Mouse (Mus musculus) intestine, embryonic 14.5 days (tissue): ENCODE results near the gene Lpin1. TPM values are rescaled to one million over a fixed set of nuclear protein-coding genes. Genes with fewer than 3 reads are reported as not detected.
A peak's percentile ranks its signal among the peaks of the same experiment; 100 is the strongest.

Experiments
- ATAC-seq: fragments of 200-750 bp; cut with Nextera tagmentation; replicated peaks from 2 replicates; pipeline ENCODE4 v1.8.0; 2017; ENCODE audit warnings: low read depth, moderate number of reproducible peaks, moderate TSS enrichment, moderate library complexity; ENCODE audit not compliant: low FRiP score, low TSS enrichment
- DNase-seq: peaks from one replicate; pipeline ENCODE4 v3.0.0-alpha.2; 2018; ENCODE audit warnings: low spot score
- H3K27ac ChIP-seq: fragments of 300-500 bp; sonication (generic); 2 replicates; pipeline ENCODE4 v1.5.1; 2014; ENCODE audit warnings: low read depth, mild to moderate bottlenecking, control low read depth
- H3K27me3 ChIP-seq: fragments of 300-500 bp; sonication (generic); replicated peaks from 2 replicates; pipeline ENCODE4 v1.6.1; 2014; ENCODE audit warnings: low read length, control low read depth; ENCODE audit not compliant: control insufficient read depth, insufficient read depth
- H3K36me3 ChIP-seq: fragments of 300-500 bp; sonication (generic); 2 replicates; pipeline ENCODE4 v1.6.1; 2014; ENCODE audit warnings: low read length, control low read depth; ENCODE audit not compliant: control insufficient read depth, insufficient read depth
- H3K4me1 ChIP-seq: fragments of 300-500 bp; sonication (generic); replicated peaks from 2 replicates; pipeline ENCODE4 v1.6.1; 2014; ENCODE audit warnings: low read length, control low read depth, mixed read lengths; ENCODE audit not compliant: control insufficient read depth, insufficient read depth
- H3K4me2 ChIP-seq: fragments of 300-500 bp; sonication (generic); 2 replicates; pipeline ENCODE4 v1.6.1; 2014; ENCODE audit warnings: low read length
- H3K4me3 ChIP-seq: fragments of 300-500 bp; sonication (generic); 2 replicates; pipeline ENCODE4 v1.5.1; 2014; ENCODE audit warnings: low read depth, low read length, control low read depth, mixed read lengths
- H3K9ac ChIP-seq: fragments of 300-500 bp; sonication (generic); 2 replicates; pipeline ENCODE4 v1.6.1; 2014; ENCODE audit warnings: mild to moderate bottlenecking, low read length
- H3K9me3 ChIP-seq: fragments of 300-500 bp; sonication (generic); 2 replicates; pipeline ENCODE4 v1.6.1; 2016; ENCODE audit warnings: low read length, control low read depth; ENCODE audit not compliant: control insufficient read depth
- WGBS: fragments of 180-500 bp; shearing (Covaris S2); extraction: QIAGEN DNeasy Blood & Tissue Kit; methylation state at CpG from one replicate; pipeline ENCODE4 v1.1.7; 2014; 5-methylcytosine and 5-hydroxymethylcytosine counted together
- polyA plus RNA-seq: library from polyadenylated mRNA; unstranded; fragments of >200 nt; fragmentation: Nextera tagmentation; extraction: Ambion mirVana; gene quantifications from 2 replicates; pipeline ENCODE4 v1.2.1, GENCODE M21; 2014

The Lpin1 gene
- polyA plus RNA-seq, 1 experiment from 2014 or later, result 8.4 TPM

DNA sequence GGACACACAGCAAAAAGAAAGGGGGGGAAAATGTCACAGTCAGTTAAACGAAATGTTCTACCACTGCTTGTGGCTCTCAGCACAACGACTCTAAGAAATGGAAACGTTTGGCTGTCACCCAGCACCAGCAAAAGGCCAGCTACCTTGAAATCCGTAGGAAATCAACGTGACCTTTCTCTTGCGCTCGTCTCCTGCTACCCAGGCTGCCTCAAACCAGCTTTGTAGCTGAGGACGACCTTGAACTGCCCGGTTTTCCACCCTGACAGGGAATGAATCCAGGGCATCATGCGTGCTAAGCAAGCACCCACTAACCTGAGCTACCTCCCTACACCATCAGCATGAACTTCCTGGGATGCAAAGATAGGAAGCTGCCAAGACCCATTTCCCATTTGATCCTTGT lies 39.5 kb downstream of the Lpin1 start:
- Histone ChIP-seq H3K27ac (no peak overlapping the region), H3K4me2 (no peak overlapping the region), H3K9ac (no peak overlapping the region), H3K36me3 (peaks cover 31% of the 10 kb centered on the region), H3K27me3 (no peaks in the 10 kb centered on the region), H3K9me3 (no peaks in the 10 kb centered on the region), H3K4me1 (no peaks in the 10 kb centered on the region), H3K4me3 (no peak overlapping the region)
- DNase-seq (no peak), ATAC-seq (no peak)
- 91% methylated on average over 10 of the region's 10 CpGs for WGBS

- Histone ChIP-seq H3K4me2 (no peak overlapping the region), H3K36me3 (peaks cover 31% of the 10 kb centered on the region), H3K9me3 (no peaks in the 10 kb centered on the region), H3K27me3 (no peaks in the 10 kb centered on the region), H3K27ac (no peak overlapping the region), H3K4me1 (no peaks in the 10 kb centered on the region), H3K9ac (no peak overlapping the region), H3K4me3 (no peak overlapping the region)
- no peak for ATAC-seq
- WGBS, result 87% methylated on average over 10 of the region's 10 CpGs
- DNase-seq, result no peak
These were observed 40.2 kb downstream of the Lpin1 start for GRCm38 (mm10) chr12:16570371-16571060.

DNA sequence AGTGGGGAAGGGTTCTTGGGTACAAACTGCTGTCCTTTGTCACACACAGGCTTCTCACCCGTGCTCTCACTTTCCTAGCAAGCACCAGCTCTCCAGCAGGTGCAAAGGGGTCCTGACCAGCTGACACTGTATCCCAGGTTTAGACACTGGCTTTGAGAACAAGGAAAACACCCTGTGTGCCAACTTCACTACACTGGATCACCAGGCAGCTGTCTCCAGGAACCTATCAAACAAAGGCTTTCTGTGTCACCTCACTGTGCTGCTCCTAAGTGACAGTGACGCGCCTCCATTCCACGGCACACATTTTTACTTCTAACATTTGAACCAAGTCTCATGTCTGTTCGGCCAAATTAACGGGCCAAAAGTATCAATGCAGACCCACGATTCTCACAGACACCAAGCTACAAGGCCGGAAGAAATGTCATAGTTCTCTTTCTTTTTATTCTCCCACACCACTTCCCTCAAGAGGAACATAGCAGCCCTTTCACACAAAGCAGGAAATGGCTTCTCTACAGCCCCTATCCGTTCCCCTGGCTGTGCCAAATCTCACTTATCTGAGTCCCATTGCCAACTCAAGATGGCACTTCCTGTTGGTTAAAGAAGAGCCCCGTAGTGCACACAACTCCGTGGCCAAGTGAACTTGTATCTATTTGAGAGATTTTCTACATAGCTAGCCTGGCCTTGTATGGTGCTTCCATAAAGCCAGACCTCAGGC lies 41.7 kb downstream of the Lpin1 start:
- ATAC-seq (no peak), DNase-seq (no peak)
- Histone ChIP-seq H3K4me3 (no peak overlapping the region), H3K27me3 (no peaks in the 10 kb centered on the region), H3K4me2 (no peak overlapping the region), H3K9ac (no peak overlapping the region), H3K27ac (no peak overlapping the region), H3K9me3 (no peaks in the 10 kb centered on the region), H3K4me1 (no peaks in the 10 kb centered on the region), H3K36me3 (peaks cover 37% of the 10 kb centered on the region)
- 74% methylated on average over 11 of the region's 11 CpGs for WGBS

GRCm38 (mm10) chr12:16568496-16568895 lies 42.3 kb downstream of the Lpin1 start:
- DNase-seq, result peak; percentile 81

GRCm38 (mm10) chr12:16568090-16568489 lies 42.7 kb downstream of the Lpin1 start:
- DNase-seq, result no peak
- no peak overlapping the region for H3K27ac ChIP-seq
- ATAC-seq, result no peak
- no peak overlapping the region for H3K4me2 ChIP-seq
- WGBS, result 90% methylated on average over 6 of the region's 6 CpGs
- peaks cover 32% of the 10 kb centered on the region for H3K36me3 ChIP-seq
- no peaks in the 10 kb centered on the region for H3K9me3 ChIP-seq
- H3K9ac ChIP-seq, result no peak overlapping the region
- H3K4me1 ChIP-seq, result no peaks in the 10 kb centered on the region
- H3K4me3 ChIP-seq, result no peak overlapping the region
- no peaks in the 10 kb centered on the region for H3K27me3 ChIP-seq

More at GRCm38 (mm10) chr12:16568496-16568895, 42.3 kb downstream of the Lpin1 start:
- Histone ChIP-seq H3K36me3 (peaks cover 36% of the 10 kb centered on the region), H3K4me1 (no peaks in the 10 kb centered on the region), H3K4me3 (no peak overlapping the region), H3K27ac (no peak overlapping the region), H3K4me2 (no peak overlapping the region), H3K9ac (no peak overlapping the region), H3K27me3 (no peaks in the 10 kb centered on the region), H3K9me3 (no peaks in the 10 kb centered on the region)
- ATAC-seq, result peak; percentile 77; the same call in 1 of the 2 replicates
- WGBS, result 30% methylated on average over 4 of the region's 4 CpGs

GRCm38 (mm10) chr12:16563427-16563826 lies 47.3 kb downstream of the Lpin1 start:
- Histone ChIP-seq H3K27me3 (no peaks in the 10 kb centered on the region), H3K4me2 (no peak overlapping the region), H3K9ac (no peak overlapping the region), H3K4me1 (no peaks in the 10 kb centered on the region), H3K9me3 (no peaks in the 10 kb centered on the region), H3K36me3 (peaks cover 18% of the 10 kb centered on the region; the same call in 1 of the 2 replicates), H3K4me3 (no peak overlapping the region), H3K27ac (no peak overlapping the region)
- ATAC-seq (no peak), DNase-seq (no peak)
- WGBS, result 61% methylated on average over 9 of the region's 9 CpGs

DNA sequence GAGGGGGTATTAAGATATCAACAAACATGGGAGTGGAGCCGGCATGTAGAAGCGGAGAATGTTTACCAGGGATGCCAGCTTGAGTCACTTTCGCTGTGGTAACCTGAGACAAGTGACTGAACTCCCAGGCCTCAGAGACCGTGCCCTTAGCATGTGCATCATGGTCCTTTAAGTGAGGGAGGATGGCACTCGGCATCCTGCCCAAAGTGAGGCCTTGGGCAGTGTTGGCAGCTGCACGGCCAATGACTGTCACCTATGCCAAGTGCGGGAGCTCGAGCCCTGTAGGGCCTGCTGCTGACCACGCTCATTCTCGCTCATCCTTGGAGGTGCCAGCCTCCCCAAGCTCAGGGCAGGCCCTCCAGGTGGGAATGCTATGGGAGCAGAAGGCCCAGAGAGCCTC lies 48.1 kb downstream of the Lpin1 start:
- Histone ChIP-seq H3K9ac (no peak overlapping the region), H3K4me3 (no peak overlapping the region), H3K27ac (no peak overlapping the region), H3K4me1 (no peaks in the 10 kb centered on the region), H3K4me2 (no peak overlapping the region), H3K27me3 (no peaks in the 10 kb centered on the region), H3K9me3 (no peaks in the 10 kb centered on the region), H3K36me3 (peaks cover 20% of the 10 kb centered on the region; the same call in 1 of the 2 replicates)
- WGBS, result 92% methylated on average over 10 of the region's 10 CpGs
- no peak for ATAC-seq
- DNase-seq, result no peak

GRCm38 (mm10) chr12:16562181-16562580 lies 48.6 kb downstream of the Lpin1 start:
- no peak overlapping the region for H3K27ac ChIP-seq
- no peak overlapping the region for H3K9ac ChIP-seq
- WGBS, result 89% methylated on average over 8 of the region's 8 CpGs
- no peak for ATAC-seq
- no peaks in the 10 kb centered on the region for H3K4me1 ChIP-seq
- peaks cover 21% of the 10 kb centered on the region; the same call in 1 of the 2 replicates for H3K36me3 ChIP-seq
- no peaks in the 10 kb centered on the region for H3K27me3 ChIP-seq
- no peak for DNase-seq
- no peaks in the 10 kb centered on the region for H3K9me3 ChIP-seq
- no peak overlapping the region for H3K4me3 ChIP-seq
- no peak overlapping the region for H3K4me2 ChIP-seq
